Mouse (Mus musculus) c-Kit-positive CD71-negative TER-119-negative erythroid progenitor cells, embryonic 14.5 days (primary cell): ENCODE results near the gene Il4i1.

Experiments
- DNase-seq: peaks from one replicate; pipeline ENCODE4 v3.0.0-alpha.2; 2013; ENCODE audit warnings: low read depth

Il4i1 gene

GRCm38 (mm10) chr7:44815721-44816469 lies at the start of gene Il4i1, which contains the start of gene Nup62:
Il4i1 (plus strand) TSS chr7:44816387.
Nup62 (plus strand) TSS chr7:44816088.
- DNase-seq: peak; percentile 98

GRCm38 (mm10) chr7:44768129-44768528 lies 48.1 kb upstream of the Il4i1 start:
- DNase-seq: no peak

DNA sequence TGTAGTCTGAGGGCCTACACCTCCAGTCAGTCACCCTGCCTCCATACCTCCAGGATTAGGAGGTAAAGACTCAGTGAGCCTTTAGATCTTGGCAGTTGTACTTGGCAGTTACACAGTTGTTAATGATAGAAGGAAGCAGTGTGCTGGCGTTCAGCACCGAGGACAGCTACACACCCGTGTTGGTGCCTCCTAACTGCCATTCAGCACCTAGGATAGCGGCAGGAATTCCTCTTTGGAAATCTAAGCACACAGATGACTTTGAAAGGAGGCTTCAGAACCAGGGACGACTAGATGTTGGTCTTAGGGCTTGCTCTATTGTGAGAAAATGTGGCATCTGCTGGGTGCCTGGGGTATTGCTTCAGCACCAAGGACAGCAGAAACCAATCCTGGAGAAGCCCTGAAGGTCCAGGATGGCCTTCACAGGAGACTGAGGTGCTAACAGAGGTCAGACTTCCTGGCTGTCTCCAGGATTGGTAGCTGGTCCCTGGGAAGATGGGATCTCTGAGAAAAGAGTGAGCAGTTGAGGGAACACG lies 46.1 kb upstream of the Il4i1 start:
- peak; percentile 58 for DNase-seq

DNA sequence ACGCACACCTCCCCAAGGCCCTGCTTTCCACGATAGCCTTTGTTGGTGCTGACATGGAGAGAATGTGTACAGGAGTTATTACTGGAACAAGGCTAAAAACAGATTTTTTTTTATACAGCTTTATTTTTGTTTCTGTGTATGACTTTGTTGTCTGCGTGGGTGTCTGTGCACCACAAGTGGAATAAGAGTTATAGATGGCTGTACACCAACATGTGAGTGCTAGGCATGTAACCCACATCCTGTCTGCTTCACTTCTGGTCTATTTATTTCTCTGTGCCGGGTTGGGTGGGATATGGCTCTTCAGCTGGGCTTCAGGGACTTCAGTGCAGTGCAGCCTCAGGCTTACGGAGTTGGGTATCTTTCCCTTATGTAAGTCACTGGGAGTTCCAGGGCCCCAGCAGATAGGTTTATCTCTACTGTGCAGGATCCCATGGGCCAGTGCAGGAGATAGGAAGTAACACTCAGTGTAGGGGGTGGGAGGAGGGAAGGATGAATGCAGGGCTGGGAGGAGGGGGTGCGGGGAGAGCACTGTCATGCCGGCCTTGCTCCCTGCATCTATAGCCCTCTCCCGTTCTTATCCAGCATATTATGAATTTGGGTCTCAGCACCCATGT lies 43.5 kb upstream of the Il4i1 start:
- no peak for DNase-seq

DNA sequence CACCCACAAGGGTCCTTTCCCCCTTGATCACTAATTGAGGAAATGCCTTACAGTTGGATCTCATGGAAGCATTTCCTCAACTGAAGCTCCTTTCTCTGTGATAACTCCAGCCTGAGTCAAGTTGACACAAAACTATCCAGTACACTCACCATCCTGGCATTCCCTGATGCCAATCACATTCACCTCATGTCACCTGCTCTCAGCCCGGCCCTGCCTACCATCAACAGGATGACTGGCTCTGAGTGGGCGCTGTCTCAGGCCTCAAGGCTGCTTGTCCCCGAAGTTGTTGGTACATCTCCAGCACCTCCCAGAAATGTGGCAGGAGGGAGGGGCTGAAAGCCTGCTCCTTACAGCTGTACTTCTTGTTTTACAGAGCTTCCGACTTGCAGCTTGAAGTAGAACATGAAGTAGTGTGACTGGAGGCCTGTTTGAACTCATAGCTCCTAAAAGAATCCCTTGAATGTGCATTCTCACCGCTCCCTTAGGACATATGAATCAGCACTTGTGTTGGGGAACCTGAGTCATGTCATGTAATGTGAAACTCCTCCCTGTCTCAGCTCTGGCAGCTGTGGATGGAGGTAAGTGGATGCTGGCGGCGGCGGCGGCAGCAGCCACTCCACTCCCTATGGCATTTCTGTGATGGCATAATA lies 39.2 kb upstream of the Il4i1 start:
- no peak for DNase-seq

DNA sequence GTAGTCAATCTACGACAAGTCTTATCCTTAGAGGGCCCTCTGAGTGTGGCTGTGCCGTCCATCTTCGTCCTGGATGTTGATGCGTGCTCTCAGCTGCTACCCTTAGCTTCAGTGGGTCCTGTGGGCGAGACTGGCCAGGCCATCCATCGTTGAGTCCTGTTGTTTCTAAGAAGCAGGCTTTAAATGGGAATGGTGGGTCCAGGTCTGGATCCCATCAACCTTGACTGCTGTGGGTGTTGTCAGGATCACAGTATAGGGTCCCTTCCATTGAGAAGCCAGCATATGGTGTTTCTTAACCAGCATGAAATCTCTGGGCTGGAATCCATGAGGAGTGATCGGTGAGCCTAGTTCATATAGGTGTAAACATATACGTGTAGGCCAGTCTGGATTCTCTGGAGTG lies 36.1 kb upstream of the Il4i1 start:
- DNase-seq: no peak

DNA sequence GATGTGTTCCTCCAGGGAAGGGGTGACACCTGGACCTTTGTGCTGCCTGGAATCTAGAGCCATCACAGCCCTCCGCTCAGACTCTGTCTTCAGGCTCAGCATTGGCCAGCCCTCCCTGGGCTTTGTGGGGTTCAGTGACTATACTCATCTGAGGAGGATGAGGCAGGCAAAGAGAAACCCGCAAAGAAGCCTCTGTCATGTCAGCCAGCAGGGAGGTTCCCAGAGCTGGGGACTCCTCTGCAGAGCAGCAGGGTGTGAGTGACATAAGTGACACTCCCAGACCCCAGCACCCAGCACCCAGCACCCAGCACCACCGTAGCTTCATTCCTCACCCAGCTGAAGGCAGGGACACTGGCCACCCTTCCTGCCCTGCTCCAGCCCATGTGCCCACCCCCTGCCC lies 26.7 kb upstream of the Il4i1 start:
- no peak for DNase-seq

DNA sequence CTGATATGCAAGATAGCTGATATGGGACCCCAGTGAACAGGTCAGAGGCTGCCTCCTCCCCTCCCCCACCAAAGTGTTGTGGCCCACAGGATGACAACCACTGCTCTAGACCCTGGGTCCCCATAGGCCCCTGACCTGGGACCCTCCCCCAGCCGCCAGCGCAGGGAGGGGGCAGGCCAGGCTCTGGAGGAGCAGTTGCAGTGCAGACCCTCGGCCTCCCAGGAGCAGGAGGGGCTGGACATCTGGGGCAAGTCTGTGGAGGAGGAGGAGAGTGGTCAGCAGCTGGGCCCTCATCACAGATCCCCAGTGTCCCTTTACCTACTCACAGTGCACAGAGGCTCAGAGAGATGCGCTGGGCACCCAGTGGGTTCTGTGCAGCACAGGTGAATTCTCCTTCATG lies 26.1 kb upstream of the Il4i1 start:
- no peak for DNase-seq

- no peak for DNase-seq
Observed at GRCm38 (mm10) chr7:44792781-44793180, 23.4 kb upstream of the Il4i1 start.

- DNase-seq: no peak
Observed at GRCm38 (mm10) chr7:44808927-44809326, 7.3 kb upstream of the Il4i1 start.

DNA sequence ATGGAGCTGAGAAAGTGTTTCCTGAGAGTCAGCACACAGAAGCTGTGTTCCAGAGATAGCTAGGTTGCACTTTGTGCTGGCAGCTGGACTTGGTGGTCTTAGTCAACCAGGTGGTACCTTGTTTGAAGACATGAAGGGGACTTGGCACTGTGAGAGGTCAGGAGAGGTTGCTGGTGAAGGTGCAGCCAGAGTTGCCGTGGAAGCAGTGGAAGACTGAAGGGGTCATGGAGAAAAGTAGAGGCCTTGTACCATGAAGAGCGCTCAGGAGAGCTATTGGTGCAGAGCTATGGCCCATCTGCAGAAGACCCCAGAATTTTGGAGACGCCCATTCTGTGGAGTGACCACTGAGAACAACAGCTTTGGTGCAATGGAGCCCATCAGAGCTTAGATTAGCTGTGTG lies 6.7 kb upstream of the Il4i1 start:
- DNase-seq: no peak

DNA sequence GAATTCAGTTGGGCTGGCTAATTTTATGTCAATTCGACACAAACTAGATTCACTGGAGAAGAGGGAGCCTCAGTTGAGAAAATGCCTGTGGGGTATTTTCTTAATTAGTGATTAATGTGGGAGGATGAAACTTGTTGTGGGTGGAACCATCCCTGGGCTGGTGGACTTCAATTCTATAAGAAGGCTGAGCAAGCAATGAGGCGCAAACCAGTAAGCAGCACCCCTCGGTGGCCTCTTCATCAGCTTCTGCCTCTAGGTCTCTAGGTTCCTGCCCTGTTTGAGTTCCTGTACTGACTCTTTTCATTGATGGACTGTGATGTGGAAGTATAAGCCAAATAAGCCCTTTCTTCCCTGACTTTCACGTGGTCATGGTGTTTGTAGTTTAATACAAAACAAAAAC lies 5.8 kb upstream of the Il4i1 start:
- DNase-seq: no peak

DNA sequence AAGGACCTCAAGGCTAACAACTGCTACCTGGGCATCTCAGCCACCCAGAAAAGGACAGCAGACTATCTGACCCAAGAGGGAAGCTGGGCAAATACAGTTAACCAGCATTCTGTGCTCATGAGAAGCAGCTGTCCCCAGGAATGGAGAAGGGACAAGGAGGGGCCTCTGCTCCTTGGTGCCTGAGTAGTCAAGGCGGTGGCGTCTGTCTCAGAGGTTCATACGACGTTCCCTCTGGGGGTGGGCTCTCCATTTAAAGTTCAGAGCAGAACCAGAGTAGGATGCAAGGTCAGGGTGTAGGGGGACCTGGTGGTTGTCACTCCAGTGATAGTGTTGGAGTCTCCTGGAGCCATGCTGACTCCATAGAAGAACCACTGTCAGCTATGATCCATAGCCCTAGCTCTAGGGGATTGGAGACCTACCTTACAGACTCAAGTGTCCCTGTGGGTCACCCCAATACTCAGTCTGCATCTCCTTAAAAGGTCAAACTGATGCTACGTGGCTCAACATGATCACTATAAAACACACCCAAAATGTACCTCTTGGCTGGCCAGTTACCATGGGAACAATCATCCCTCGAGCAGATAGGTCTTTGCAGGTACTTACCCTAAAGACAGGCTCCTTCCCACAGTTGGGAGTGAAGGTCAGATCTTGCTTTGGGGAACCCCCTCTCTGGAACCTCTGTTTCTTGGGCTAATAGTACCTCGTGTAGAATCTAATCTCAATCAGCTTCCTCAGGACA lies 5.2 kb upstream of the Il4i1 start:
- DNase-seq: no peak

- no peak for DNase-seq
Observed at GRCm38 (mm10) chr7:44812651-44813325, 3.4 kb upstream of the Il4i1 start.

DNA sequence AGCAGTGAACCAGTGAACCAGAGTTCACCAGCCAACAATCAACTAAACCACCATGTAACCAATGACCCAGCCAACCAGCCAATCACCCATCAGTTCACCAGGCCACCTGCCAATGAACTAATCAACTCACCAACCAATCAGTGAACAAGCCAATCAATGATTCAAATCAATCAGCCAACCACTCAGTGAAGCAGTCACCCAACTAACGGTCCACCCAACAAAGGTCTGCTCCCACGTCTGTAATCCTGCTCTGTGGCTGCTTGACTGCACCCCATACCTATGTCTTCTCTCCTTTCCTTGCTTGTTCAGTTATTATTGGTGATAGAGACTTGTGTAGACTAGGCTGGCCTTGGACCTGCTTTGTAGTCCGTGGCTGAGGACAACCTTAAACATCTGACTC lies 2.2 kb upstream of the Il4i1 start:
- no peak for DNase-seq

DNA sequence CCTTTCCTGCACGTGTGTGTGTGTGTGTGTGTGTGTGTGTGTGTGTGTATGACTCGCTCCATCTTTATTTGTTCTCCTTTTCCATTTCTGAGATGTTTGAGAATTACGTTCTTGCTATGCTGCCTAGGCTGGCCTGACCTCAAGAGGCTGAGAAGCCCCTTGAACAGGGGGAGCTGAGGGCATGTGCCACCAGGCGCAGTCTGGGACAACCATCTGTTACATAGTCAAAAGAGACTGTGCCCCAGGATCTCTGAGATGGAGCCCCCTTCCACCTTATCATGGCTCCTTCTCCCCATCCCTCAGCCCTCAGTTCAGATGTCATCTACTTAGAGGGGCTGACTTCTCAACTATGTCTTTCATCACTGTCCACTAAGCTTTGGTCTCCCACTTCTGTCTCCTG lies 1.8 kb upstream of the Il4i1 start:
- DNase-seq: no peak

GRCm38 (mm10) chr7:44814952-44815553 lies 1.1 kb upstream of the Il4i1 start:
- DNase-seq: no peak

DNA sequence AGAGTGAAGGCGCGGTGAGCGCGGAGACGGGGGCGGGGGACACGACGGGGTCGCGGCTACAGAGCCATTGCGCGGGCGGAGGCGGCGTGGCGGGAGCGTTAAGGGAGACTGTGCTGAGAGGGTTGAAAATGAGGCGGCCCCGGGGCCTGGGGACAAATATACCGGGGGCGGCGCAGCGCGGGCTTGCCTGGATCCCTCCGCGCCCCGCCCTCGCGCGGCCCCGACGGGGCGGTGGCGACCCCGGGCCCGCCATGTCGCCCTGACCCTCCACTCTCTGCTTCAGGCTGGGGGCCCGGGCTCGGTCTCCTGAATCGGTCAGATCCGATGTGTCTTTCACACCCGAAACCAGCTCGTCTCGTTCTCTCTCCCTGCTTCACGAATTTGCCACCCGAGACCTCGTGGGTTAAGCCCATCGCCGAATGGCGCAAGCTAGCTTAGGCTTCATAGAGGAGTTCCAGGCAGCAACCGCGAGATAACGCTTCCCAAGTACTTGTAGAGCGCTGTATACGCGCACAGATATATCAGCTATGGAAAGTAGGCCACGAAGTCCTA lies 359 bp downstream of the Il4i1 start, which contains the start of gene Atf5:
Atf5 (minus strand) TSS at position 189 of the 552 bp plus-strand sequence.
- no peak for DNase-seq

DNA sequence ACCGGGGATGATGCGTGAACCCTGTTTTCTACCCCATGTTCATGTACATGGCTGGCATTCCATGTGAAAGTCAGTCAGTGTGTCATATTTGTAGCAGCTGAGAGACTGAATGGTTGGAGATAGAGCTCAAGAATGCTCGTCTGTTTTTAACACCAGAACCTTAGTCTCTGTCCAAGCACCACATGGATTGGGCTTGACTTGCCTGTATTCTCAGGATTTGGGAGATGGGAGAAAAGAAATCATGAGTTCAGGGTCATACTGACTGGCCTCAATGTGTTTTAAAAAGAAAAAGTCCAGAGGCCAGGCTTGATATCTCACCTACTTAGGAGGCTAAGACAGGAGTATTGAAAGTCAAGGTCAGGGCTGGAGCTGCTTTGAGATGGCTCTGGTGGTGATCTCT lies 1.3 kb downstream of the Il4i1 start:
- DNase-seq: no peak

- no peak for DNase-seq
Observed at GRCm38 (mm10) chr7:44818164-44818563, 2.0 kb downstream of the Il4i1 start.

- no peak for DNase-seq
Observed at GRCm38 (mm10) chr7:44818751-44819235, 2.6 kb downstream of the Il4i1 start.
